Mouse (Mus musculus): ENCODE measurements at regions not wholly inside any gene's neighbourhood (a gene's known extent, or its start where the extent isn't known, plus 50 kb on each side); places are given as distances from the start of the nearest gene placed in this dataset.
A peak's percentile ranks its signal among the peaks of the same experiment; 100 is the strongest.

DNA sequence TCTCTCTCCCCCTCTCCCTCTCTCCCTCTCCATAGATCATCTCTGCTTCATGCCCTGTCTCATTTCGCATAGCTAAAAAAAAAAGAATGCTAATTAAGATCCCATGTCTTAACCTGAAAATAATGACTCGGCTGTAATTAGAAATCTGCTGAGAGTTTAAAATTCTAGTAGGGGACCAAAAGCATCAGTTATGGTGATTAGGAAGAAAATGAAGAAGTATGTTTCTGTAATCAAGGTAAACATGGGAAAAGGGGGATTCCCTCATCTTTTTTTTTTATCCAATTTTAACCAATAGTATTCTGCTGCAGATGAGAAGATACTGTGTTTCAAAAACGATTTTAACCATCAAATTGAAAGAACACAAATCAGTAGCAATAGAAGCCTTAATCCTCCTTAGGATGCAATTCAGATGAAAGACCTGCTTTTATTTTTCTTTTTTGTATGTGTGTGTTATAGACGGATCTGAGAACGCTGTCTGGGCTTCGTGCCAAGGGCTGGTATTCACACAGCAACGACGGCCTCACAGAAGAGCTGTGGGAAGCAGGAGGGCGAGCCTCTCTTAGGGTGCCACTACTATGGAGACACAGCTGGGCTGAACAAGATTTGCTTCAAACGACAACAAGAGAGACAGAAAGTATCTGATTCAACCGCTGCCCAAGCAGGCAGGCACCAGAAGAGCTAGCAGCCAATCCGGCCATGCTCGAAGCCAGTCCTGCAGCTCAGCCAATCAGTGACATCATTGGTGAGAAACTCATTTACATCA lies 223.2 kb downstream of the Usp25 start:
- DNase-seq (ENCODE audit: low spot score), result peak; percentile 73

GRCm38 (mm10) chr16:77236021-77236420 lies 222.5 kb downstream of the Usp25 start:
- DNase-seq (ENCODE audit: low spot score), result no peak

- DNase-seq (ENCODE audit: low spot score), result no peak
Observed at GRCm38 (mm10) chr16:77235449-77235848, 221.9 kb downstream of the Usp25 start.
